Mouse (Mus musculus) bone marrow macrophage, adult 2 months (primary cell): Measurements from ENCODE around the gene Tmem167b. TPM values are rescaled to one million over a fixed set of nuclear protein-coding genes. Genes with fewer than 3 reads are reported as not detected.

ENCODE experiments used
- H3K27ac ChIP-seq: 2 replicates; pipeline ENCODE4 v1.5.1; 2012; ENCODE audit warnings: low read depth, low read length; ENCODE audit not compliant: insufficient read depth
- H3K4me1 ChIP-seq: 2 replicates; pipeline ENCODE4 v1.6.1; 2012; ENCODE audit warnings: low read length; ENCODE audit not compliant: control insufficient read depth, insufficient read depth
- H3K4me3 ChIP-seq: 2 replicates; pipeline ENCODE4 v1.5.1; 2012; ENCODE audit warnings: mild to moderate bottlenecking, low read length, moderate library complexity; ENCODE audit not compliant: insufficient read depth
- CTCF ChIP-seq: IDR thresholded peaks from 2 replicates; pipeline ENCODE4 v1.5.1; 2012; ENCODE audit warnings: low read depth, mild to moderate bottlenecking, low read length, moderate library complexity
- POLR2A ChIP-seq: IDR thresholded peaks from 2 replicates; pipeline ENCODE4 v1.6.1; 2012; ENCODE audit warnings: mild to moderate bottlenecking, low read depth, low read length, borderline replicate concordance
- polyA plus RNA-seq: library from polyadenylated mRNA; stranded (reverse); fragments of >200 nt; gene quantifications from 2 replicates; pipeline ENCODE4 v1.2.4, GENCODE M21; 2012; ENCODE audit not compliant: missing spikeins, insufficient read depth, insufficient read length

Tmem167b gene
- polyA plus RNA-seq, 1 experiment: 36.5 TPM

DNA sequence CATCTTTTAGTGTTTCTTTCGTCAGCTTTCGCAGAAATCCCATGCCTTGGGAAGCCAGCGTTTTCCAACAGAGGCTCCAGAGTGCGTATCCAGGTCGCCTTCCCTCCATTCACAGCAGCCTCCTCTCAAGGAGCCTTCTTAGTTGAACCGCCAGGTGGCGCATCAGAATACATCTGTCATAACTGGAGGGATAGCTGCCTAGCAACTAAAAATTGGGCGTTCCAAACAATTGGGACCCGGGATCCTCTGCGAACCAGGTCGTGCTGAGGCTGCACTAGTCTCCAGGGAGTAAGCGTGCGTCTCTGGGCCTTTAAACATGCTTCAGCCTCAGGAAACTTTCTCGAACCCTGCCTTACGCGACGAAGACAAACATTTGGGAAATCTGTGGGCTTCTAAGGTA is 25.0 kb downstream of the Tmem167b start:
- no peak overlapping the region for H3K27ac ChIP-seq
- no peaks in the 10 kb centered on the region for H3K4me1 ChIP-seq
- TF ChIP-seq CTCF (peak; percentile 72), POLR2A (no peak)
- H3K4me3 ChIP-seq: peak overlapping the region; percentile 13; the same call in 1 of the 2 replicates

DNA sequence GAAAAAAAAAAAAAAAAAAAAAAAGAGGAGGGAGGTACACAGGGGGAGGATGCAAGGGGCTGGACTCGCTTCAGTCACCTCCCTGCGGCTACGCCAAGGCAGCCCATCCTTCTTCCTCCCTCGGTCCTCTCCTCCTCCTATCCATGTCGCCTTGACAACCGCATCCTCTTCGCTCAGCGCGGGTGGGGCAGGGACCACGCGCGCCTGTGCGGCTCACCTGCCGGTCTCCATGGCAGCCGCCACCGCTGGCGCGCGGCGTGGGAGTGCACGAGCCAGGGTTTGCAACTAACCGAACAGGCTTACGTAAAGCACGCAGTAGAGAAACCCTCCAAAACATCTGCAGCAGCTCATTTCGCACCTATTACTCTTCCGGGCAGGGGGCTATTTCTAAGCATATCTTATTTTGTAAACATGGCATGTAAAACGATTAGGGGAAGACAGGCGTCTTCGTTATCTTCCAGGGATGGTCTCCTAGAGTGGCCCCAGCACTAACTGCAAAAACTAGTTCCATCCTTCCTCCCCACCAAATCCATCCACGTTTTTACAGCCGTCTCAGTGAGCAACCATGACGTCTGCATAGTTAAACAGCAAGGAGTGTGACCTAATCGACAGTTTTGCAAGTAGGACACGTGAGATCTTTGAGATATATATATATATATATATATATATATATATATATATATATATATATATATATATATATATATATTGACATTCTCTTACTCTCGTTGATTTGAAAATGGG is 25.6 kb downstream of the Tmem167b start, which contains the start of gene 5330417C22Rik:
Gene 5330417C22Rik, minus strand, starts transcription at position 20 of the 744 bp plus-strand sequence.
- no peak for TF ChIP-seq CTCF
- TF ChIP-seq POLR2A: no peak
- H3K4me3 ChIP-seq: peak within 1 kb of the TSS; percentile 30
- no peak within 1 kb of the TSS for H3K27ac ChIP-seq
- no peaks in the 10 kb centered on the region for H3K4me1 ChIP-seq

DNA sequence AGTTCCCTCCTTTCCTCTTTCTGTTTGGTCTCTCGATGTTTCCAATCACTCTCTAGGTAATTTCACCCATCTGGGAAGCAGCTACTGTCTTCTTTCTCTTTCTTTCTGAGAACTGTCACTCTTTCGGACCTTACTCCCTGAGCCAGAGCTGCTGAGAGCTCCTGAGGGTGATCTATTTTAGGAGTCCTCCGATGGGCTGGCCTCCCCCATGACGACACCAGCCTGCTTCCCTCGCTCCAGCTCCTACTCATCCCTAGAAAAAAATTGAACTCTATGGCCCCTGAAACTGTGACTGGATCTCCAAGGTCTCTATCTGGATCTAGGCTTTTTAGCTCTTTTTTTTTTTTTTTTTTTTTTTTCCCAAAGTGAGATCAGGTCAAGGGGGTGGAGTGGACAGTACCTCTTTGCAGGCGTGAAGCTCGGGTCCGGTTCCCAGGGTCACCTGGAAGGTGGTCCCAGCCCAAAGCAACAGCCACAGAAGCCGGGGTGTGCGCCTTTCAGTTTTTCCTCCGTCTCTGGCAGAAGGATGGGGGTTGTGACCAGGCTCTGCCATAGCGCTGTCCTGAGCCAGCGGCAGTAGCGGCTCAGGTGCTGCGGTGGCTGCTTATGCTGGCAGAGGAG is 26.3 kb downstream of the Tmem167b start:
- Histone ChIP-seq H3K4me3 (no peak overlapping the region), H3K27ac (no peak overlapping the region), H3K4me1 (no peaks in the 10 kb centered on the region)
- TF ChIP-seq CTCF: no peak
- TF ChIP-seq POLR2A: no peak

DNA sequence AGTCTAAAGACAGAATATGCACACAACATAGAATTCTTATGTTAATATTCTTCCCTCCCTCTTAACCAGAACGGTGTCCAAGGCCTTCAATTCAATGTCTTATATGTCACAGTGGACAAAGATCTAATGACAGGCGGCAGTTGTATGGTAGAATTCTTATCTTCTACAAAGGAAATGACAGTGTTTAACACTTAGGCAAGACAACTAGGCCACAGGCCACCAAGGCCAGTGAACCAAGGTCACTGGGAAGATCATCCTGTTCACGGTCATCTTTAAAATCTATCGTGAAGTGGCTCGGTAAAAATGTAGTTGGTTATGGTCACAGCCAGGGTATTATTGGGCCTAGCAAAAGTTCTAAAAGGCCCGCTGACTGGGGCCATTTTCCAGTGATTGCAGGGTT is 28.3 kb downstream of the Tmem167b start, which contains the start of gene 1700013F07Rik:
Gene 1700013F07Rik, plus strand, starts transcription at position 200 of the 400 bp plus-strand sequence.
- TF ChIP-seq POLR2A: no peak
- no peak for TF ChIP-seq CTCF
- H3K4me1 ChIP-seq: no peaks in the 10 kb centered on the region
- no peak within 1 kb of the TSS for H3K27ac ChIP-seq
- no peak within 1 kb of the TSS for H3K4me3 ChIP-seq

DNA sequence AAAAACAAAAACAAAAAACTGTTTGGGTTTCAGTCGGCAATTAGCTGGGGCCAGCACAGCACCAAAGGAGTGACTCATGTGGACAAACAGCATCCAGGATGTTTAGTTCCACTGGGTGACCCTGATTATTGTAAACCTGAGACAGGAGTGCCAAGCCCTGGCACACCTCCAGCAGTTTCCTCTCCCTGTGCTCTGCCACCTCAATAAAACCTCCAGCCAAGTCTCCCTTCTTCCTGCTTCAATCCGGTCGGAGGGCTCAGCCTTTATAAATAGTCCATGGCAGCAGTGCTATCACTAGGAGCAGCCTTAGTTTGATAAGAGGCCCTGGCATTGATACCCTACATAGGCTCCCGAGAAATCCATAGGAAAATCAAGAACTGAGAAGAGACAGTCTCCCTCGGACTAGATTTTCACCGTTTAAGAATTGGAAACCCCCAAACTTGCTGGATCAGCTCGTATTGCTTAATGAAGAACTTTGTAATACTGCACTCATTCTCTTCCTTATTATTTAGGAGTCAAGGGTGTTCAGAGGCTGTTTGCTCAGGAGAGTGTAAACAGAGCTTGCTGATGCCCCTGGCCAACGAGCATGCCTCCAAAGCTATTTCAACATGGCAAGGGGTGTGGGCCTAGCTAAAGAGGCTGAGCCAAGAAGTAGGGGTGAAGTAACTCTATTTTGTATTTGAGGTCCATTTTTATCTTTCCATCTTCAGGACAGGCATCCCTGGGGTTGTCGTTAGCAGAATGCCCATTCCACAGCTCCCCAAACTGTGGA is 29.0 kb downstream of the Tmem167b start:
- Histone ChIP-seq H3K4me1 (no peaks in the 10 kb centered on the region), H3K4me3 (no peak overlapping the region), H3K27ac (no peak overlapping the region)
- TF ChIP-seq POLR2A: no peak
- TF ChIP-seq CTCF: no peak

DNA sequence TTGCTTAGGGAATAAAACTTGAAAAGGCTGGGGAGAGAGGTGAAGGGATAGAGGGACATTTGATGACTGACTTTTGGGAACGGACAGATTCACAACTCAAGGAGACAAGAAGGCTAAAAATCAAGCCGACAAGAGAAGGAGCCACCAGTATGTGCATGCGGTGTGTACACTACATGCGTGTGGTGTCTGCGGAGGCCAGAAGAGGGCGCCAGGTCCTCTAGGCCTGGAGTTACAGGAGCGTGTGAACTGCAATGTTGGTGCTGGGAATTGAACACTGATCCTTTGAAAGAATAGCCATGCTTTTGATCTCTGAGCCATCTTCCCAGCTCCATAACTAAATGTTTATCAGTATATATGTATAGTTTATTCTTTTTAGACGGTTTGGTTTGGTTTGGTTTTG is 33.8 kb downstream of the Tmem167b start:
- H3K4me3 ChIP-seq: no peak overlapping the region
- TF ChIP-seq POLR2A (no peak), CTCF (no peak)
- H3K27ac ChIP-seq: no peak overlapping the region
- no peaks in the 10 kb centered on the region for H3K4me1 ChIP-seq

DNA sequence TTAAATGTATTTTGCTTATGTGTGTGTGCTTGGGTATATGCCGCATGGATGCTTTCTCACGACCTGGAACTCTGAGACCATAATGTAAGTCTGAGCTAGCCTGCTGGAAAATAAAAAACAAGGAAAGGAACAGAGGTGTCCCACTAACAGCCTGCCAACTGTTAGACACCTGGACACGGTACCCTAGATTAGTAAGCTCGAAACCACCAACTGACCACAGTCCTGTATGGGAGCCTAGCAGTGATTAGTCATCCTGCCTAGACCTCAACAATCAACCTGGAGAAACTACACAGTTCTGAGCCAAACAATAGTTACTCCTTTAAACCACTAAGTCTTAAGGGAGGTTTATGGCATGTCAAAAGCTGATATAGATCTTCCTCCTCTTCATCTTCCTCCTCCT is 38.9 kb downstream of the Tmem167b start:
- H3K4me3 ChIP-seq: no peak overlapping the region
- H3K4me1 ChIP-seq: no peaks in the 10 kb centered on the region
- no peak for TF ChIP-seq POLR2A
- TF ChIP-seq CTCF: no peak
- no peak overlapping the region for H3K27ac ChIP-seq

DNA sequence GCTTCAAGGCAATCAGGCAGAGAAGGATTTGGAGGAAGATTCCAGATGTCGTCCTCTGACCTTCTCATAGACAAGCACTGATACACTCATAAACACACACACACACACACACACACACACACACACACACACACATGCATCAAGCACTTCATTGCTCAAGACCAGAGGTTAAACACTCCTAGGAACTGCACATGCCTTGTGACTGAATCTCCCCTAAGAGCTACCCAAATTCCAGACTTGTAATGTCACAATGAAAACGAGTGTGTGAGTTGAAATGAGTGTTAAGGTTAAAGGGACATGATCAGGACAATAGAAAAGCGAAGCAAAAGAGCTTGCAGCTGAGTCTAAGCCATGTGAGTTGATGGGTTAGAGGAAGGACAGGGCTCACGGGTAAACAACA is 44.0 kb downstream of the Tmem167b start:
- H3K27ac ChIP-seq: no peak overlapping the region

DNA sequence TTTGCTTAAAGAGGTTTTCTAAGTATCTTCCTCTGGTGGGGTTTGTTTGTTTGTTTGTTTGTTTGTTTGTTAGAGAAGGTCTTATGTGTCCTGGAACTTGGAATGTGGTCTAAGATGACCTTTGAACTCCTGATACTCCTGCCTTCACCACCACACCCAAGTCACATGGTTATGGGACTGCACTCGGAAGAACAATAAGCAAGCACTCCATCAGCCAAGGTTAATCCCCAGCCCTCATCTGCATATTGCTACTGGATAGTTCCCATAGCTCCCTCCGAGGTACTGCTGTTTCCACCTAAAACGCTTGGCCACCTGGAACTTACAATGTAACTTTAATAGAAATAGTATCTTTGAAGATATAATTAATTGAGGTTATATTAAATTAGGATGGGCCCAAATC is 48.8 kb downstream of the Tmem167b start:
- no peak for TF ChIP-seq CTCF
- TF ChIP-seq POLR2A: no peak
- Histone ChIP-seq H3K4me3 (no peak overlapping the region), H3K27ac (no peak overlapping the region), H3K4me1 (no peaks in the 10 kb centered on the region)

More for the DNA sequence above, 44.0 kb downstream of the Tmem167b start:
- no peak overlapping the region for H3K4me3 ChIP-seq
- H3K4me1 ChIP-seq: no peaks in the 10 kb centered on the region
- TF ChIP-seq CTCF (no peak), POLR2A (no peak)
